Mouse (Mus musculus) heart, adult 2 months (tissue): Measurements from ENCODE around the gene Ptk6.

Source experiments
- CTCF ChIP-seq: fragments of 200-600 bp; IDR thresholded peaks from 2 replicates; pipeline ENCODE4 v1.8.1; 2022; ENCODE audit warnings: antibody characterized with exemption, mild to moderate bottlenecking, moderate library complexity
- EP300 ChIP-seq: fragments of 200-500 bp; IDR thresholded peaks from 2 replicates; pipeline ENCODE4 v1.6.1; 2011; ENCODE audit warnings: low read depth, low read length, control low read depth; ENCODE audit not compliant: insufficient read depth
- POLR2A ChIP-seq: fragments of 200-500 bp; IDR thresholded peaks from 2 replicates; pipeline ENCODE4 v1.6.1; 2011; ENCODE audit warnings: mild to moderate bottlenecking, low read depth, low read length, control low read depth; ENCODE audit not compliant: insufficient read depth

DNA sequence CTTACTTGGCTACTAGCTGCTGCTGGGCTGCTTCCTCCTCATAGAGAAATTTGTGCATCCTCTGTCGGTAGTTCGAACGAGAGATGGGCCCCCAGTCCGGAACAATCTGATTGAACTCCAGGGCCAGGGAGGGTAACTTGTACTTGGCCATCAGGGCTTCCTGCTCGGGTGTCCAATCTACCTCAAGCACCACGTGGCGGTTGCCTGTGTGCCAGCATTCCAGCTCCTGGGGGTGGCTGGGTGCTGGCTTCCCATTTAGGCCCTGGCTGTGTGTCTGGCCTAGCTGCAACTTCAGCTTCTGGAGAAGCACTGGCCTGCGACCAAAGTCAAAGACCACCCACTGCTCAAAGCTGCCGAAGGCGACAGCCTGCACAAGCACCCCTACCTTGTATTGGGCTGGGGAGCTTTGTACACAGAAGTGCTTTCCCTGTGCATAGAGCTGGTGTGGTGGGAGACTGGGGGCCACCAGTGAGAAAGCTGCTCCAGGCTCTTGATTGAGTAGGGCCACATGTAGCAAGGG is 35.6 kb upstream of the Ptk6 start:
- TF ChIP-seq CTCF (no peak), EP300 (no peak), POLR2A (no peak)
